Mouse (Mus musculus): Measurements from ENCODE around the gene Pspn. TPM values are rescaled to one million over a fixed set of nuclear protein-coding genes. Genes with fewer than 3 reads are reported as not detected.
A peak's percentile ranks its signal among the peaks of the same experiment; 100 is the strongest.

Gene Pspn
- polyA plus RNA-seq, 1 experiment from 2014 or later: not detected

DNA sequence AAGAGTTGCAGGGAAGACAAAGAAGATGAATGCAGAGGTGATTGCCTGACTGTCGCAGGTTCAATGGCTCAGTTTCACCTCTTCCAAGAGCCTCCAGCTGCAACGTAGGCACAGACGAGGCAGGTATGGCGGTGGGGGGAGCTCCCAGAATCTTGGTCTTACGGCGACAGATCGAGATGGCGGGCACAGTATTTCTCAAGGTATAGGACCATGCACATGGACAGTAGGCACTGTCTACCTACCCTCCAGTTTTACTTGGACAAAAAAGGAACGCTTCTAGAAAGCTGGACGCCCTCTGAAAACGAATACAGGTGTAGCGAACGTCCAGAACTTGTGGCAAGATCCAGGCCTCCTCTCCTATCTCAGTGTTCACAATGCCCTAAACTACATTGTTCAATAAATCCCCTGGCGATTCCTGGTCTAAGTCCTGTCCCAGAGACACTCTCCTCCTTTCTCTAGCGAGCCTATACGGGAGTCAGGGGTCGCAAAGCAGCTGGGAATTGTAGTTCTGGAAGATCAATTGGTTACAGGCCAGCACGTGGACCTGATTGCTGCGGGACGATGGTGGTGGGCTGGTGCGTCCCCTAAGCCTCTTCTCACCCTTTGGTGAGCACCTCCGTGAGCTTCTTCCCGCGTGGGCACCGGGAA is 10.2 kb downstream of the Pspn start:
- H3K27me3 ChIP-seq (ENCODE audit: control insufficient read depth, insufficient read depth, low read length): no peaks in the 10 kb centered on the region
- ATAC-seq (ENCODE audit: insufficient read depth, low FRiP score, low TSS enrichment): peak; percentile 90
- no peak for DNase-seq (ENCODE audit: low spot score)
- peak overlapping the region; percentile 61; the same call in 1 of the 2 replicates for H3K27ac ChIP-seq (ENCODE audit: low read depth, low read length)
- H3K36me3 ChIP-seq (ENCODE audit: control insufficient read depth, insufficient read depth, low read length): peaks cover 13% of the 10 kb centered on the region
- H3K9ac ChIP-seq (ENCODE audit: low read length): peak overlapping the region; percentile 76
- peak overlapping the region; percentile 66 for H3K4me2 ChIP-seq (ENCODE audit: low read depth)
- H3K9me3 ChIP-seq (ENCODE audit: control insufficient read depth, low read length): no peaks in the 10 kb centered on the region
- H3K4me3 ChIP-seq (ENCODE audit: low read depth, low read length): peak overlapping the region; percentile 75
- no peaks in the 10 kb centered on the region for H3K4me1 ChIP-seq (ENCODE audit: control insufficient read depth, insufficient read depth, low read length)
- 3% methylated on average over 25 of the region's 25 CpGs for WGBS

DNA sequence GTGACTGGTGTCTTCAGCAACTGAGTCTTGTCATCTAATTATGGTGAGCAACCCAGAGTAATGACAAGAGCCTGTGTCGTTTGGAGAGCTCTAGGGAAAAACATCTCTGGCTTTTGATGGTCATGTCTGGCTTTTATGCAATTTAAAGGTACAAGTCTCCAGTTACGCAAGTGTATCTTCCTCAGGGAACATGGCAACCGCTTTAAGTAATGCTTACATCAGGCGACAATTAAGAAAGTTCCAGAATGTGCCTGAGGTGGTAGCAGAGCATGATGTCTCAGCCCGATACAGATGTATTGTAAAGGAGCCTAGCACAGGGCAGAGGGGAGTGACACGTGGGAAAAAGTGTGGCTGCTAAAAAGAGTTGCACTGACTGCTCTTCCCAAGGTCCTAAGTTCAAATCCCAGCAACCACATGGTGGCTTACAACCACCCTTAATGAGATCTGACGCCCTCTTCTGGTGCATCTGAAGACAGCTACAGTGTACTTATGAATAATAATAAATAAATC is 10.8 kb downstream of the Pspn start:
- H3K27ac ChIP-seq (ENCODE audit: low read depth, low read length): no peak overlapping the region
- H3K4me1 ChIP-seq (ENCODE audit: control insufficient read depth, insufficient read depth, low read length): no peaks in the 10 kb centered on the region
- H3K27me3 ChIP-seq (ENCODE audit: control insufficient read depth, insufficient read depth, low read length): no peaks in the 10 kb centered on the region
- peak overlapping the region; percentile 66; the same call in 1 of the 2 replicates for H3K4me2 ChIP-seq (ENCODE audit: low read depth)
- H3K4me3 ChIP-seq (ENCODE audit: low read depth, low read length): no peak overlapping the region
- ATAC-seq (ENCODE audit: insufficient read depth, low FRiP score, low TSS enrichment) (no peak), DNase-seq (ENCODE audit: low spot score) (no peak)
- H3K36me3 ChIP-seq (ENCODE audit: control insufficient read depth, insufficient read depth, low read length): peaks cover 11% of the 10 kb centered on the region
- H3K9ac ChIP-seq (ENCODE audit: low read length): no peak overlapping the region; the same call in 1 of the 2 replicates
- 75% methylated on average over 7 of the region's 7 CpGs for WGBS
- no peaks in the 10 kb centered on the region for H3K9me3 ChIP-seq (ENCODE audit: control insufficient read depth, low read length)

DNA sequence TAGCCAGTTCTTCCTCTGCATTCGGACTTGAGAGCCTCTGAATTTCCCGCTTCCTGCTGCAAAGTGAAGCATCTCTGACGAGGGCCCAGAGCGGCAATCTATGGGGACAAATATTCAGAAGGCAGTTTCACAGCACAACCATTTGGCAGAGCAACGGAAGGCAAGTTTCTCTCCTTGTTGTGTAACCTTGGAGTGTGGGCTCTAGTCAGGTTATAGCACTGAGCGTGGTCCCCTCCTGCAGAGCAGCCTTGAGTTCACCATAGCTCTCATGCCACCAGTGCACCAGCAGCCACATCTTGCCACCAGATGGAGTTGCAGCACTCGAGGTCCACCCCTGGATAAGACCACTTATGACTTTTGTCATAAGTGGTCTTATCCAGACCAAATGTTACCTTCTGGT is 11.4 kb downstream of the Pspn start:
- no peaks in the 10 kb centered on the region for H3K27me3 ChIP-seq (ENCODE audit: control insufficient read depth, insufficient read depth, low read length)
- no peak overlapping the region for H3K4me2 ChIP-seq (ENCODE audit: low read depth)
- ATAC-seq (ENCODE audit: insufficient read depth, low FRiP score, low TSS enrichment) (no peak), DNase-seq (ENCODE audit: low spot score) (no peak)
- no peak overlapping the region for H3K4me3 ChIP-seq (ENCODE audit: low read depth, low read length)
- H3K9ac ChIP-seq (ENCODE audit: low read length): no peak overlapping the region
- H3K36me3 ChIP-seq (ENCODE audit: control insufficient read depth, insufficient read depth, low read length): peaks cover 6% of the 10 kb centered on the region
- H3K4me1 ChIP-seq (ENCODE audit: control insufficient read depth, insufficient read depth, low read length): no peaks in the 10 kb centered on the region
- no peak overlapping the region for H3K27ac ChIP-seq (ENCODE audit: low read depth, low read length)
- 88% methylated on average over 7 of the region's 7 CpGs for WGBS
- no peaks in the 10 kb centered on the region for H3K9me3 ChIP-seq (ENCODE audit: control insufficient read depth, low read length)

DNA sequence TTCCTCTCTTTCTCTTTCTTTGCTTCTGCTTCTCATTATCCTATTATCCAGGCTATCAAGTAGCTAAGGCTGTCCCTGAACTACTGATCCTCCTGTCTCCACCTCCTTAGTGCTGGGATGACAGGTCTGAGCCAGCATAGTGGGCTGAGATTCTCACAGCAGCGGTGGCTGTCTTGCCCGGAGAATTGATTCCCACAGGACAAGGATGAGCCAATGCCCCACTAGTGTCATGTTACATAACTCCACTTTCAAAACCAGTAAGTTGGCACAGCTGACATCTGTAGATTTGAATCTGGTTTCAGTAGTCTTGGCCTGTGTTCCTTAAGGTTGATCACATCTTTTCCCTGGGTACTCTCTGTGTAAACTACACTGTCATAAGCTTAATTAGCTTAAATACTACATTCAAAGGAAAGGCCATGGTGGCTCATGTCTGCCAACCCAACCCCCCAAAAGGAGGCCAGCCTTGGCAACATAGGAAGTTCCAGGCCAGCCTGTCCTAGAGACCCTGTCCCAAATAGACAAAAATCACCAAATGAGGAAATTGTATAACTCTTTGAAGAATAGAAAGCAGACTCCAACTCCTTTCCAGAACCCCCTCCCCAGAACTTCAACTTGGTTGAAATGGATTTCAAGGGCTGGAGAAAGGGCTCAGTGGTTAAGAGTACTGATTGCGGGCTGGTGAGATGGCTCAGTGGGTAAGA is 13.6 kb downstream of the Pspn start:
- no peaks in the 10 kb centered on the region for H3K27me3 ChIP-seq (ENCODE audit: control insufficient read depth, insufficient read depth, low read length)
- H3K4me1 ChIP-seq (ENCODE audit: control insufficient read depth, insufficient read depth, low read length): no peaks in the 10 kb centered on the region
- no peak for ATAC-seq (ENCODE audit: insufficient read depth, low FRiP score, low TSS enrichment)
- no peaks in the 10 kb centered on the region for H3K9me3 ChIP-seq (ENCODE audit: control insufficient read depth, low read length)
- no peaks in the 10 kb centered on the region for H3K36me3 ChIP-seq (ENCODE audit: control insufficient read depth, insufficient read depth, low read length)
- 90% methylated on average over 3 of the region's 3 CpGs for WGBS
- no peak overlapping the region for H3K27ac ChIP-seq (ENCODE audit: low read depth, low read length)
- no peak overlapping the region for H3K9ac ChIP-seq (ENCODE audit: low read length)
- no peak for DNase-seq (ENCODE audit: low spot score)
- H3K4me2 ChIP-seq (ENCODE audit: low read depth): no peak overlapping the region
- H3K4me3 ChIP-seq (ENCODE audit: low read depth, low read length): no peak overlapping the region

DNA sequence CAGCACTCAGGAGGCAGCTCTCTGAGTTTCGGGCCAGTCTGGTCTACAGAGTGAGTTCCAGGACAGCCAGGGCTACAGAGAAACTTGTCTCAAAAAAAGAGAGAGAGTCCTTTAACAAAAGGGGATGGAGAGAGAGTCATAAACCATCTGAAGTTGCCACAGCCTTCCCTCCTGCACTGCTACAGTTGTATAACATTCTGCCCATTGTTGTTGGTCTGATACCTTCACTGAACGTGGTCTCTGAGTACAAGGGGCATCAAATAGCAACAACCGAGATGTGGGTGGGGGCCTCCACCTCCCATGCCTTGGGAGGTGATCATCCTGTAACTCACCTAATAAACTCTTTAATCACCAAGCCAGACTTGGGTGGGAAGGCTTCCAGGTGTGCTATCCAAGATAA is 14.2 kb downstream of the Pspn start:
- Histone ChIP-seq H3K9me3 (ENCODE audit: control insufficient read depth, low read length) (no peaks in the 10 kb centered on the region), H3K4me3 (ENCODE audit: low read depth, low read length) (no peak overlapping the region), H3K4me2 (ENCODE audit: low read depth) (no peak overlapping the region), H3K27me3 (ENCODE audit: control insufficient read depth, insufficient read depth, low read length) (no peaks in the 10 kb centered on the region), H3K27ac (ENCODE audit: low read depth, low read length) (no peak overlapping the region), H3K36me3 (ENCODE audit: control insufficient read depth, insufficient read depth, low read length) (no peaks in the 10 kb centered on the region), H3K4me1 (ENCODE audit: control insufficient read depth, insufficient read depth, low read length) (no peaks in the 10 kb centered on the region), H3K9ac (ENCODE audit: low read length) (no peak overlapping the region)
- 57% methylated on average over 3 of the region's 3 CpGs for WGBS
- no peak for DNase-seq (ENCODE audit: low spot score)
- no peak for ATAC-seq (ENCODE audit: insufficient read depth, low FRiP score, low TSS enrichment)

DNA sequence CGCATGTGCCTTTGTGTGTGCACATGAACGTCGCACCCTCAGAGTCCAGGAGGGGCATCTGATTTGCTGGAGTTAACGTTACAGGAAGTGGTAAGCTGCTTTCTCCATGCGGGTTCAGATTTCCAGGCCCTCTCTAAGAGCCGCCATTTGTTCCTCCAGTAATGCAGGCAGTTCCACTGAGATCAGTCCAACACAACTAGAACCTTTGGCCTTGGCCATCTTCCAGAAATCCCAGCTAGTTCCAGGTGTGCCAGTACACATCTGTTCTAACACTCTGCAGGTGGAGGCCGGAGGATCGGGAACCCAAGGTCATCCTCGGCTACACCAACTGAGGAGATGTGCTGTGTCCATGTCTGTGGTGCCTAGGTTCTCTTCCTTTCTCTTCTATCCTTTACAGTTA is 14.9 kb downstream of the Pspn start:
- Histone ChIP-seq H3K9me3 (ENCODE audit: control insufficient read depth, low read length) (no peaks in the 10 kb centered on the region), H3K27me3 (ENCODE audit: control insufficient read depth, insufficient read depth, low read length) (no peaks in the 10 kb centered on the region), H3K27ac (ENCODE audit: low read depth, low read length) (no peak overlapping the region), H3K4me2 (ENCODE audit: low read depth) (no peak overlapping the region), H3K36me3 (ENCODE audit: control insufficient read depth, insufficient read depth, low read length) (no peaks in the 10 kb centered on the region), H3K4me3 (ENCODE audit: low read depth, low read length) (no peak overlapping the region), H3K4me1 (ENCODE audit: control insufficient read depth, insufficient read depth, low read length) (no peaks in the 10 kb centered on the region), H3K9ac (ENCODE audit: low read length) (no peak overlapping the region)
- 85% methylated on average over 9 of the region's 9 CpGs for WGBS
- no peak for ATAC-seq (ENCODE audit: insufficient read depth, low FRiP score, low TSS enrichment)
- no peak for DNase-seq (ENCODE audit: low spot score)

DNA sequence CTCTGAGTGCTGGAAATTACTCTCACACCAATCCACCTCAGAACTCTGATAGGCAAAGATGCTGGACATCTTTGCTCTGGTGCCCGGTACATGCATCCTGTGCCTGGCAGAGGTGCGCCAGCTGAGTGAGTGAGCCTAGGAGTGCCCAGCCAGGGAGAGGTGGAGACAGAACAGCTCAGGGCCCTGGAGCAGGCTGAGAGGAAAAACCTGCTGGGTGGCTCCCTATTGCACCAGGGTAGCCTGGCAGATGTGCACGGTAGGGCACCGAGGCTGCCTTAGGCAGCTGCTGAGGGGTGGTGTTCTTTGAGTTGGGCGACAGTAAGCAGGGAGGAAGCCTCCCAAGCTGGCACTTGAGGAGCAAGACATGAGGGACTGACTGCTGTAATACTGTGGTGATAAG is 17.8 kb downstream of the Pspn start, which contains the start of gene Acer1:
Acer1 (minus strand) TSS at position 114 of the 400 bp plus-strand sequence.
- Histone ChIP-seq H3K4me3 (ENCODE audit: low read depth, low read length) (no peak within 1 kb of the TSS), H3K27ac (ENCODE audit: low read depth, low read length) (no peak within 1 kb of the TSS), H3K36me3 (ENCODE audit: control insufficient read depth, insufficient read depth, low read length) (no peaks in the 10 kb centered on the region), H3K4me1 (ENCODE audit: control insufficient read depth, insufficient read depth, low read length) (no peaks in the 10 kb centered on the region), H3K27me3 (ENCODE audit: control insufficient read depth, insufficient read depth, low read length) (no peaks in the 10 kb centered on the region), H3K4me2 (ENCODE audit: low read depth) (no peak within 1 kb of the TSS), H3K9me3 (ENCODE audit: control insufficient read depth, low read length) (no peaks in the 10 kb centered on the region), H3K9ac (ENCODE audit: low read length) (no peak within 1 kb of the TSS)
- ATAC-seq (ENCODE audit: insufficient read depth, low FRiP score, low TSS enrichment) (no peak), DNase-seq (ENCODE audit: low spot score) (no peak)
- 79% methylated on average over 5 of the region's 5 CpGs for WGBS

DNA sequence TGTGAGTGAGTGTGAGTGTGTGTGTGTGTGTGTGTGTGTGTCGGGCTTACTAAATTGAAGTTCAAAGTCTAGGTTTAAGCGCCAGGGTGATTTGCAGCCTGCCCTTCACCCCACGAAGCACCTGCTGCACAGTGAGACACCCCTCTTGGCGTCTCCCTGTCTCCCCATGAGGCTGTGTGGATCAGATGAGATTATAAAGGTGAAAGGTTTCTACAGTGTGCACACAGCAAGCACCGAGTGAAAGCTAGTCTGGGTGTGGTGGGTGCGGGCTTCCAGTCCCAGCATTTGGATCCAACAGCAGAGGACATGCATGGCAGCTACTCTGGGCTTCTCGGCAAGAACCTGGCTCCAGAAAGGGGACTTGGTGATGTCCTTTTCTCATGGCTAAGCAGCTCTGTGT is 18.8 kb downstream of the Pspn start:
- no peak overlapping the region for H3K4me2 ChIP-seq (ENCODE audit: low read depth)
- no peak overlapping the region for H3K4me3 ChIP-seq (ENCODE audit: low read depth, low read length)
- H3K9me3 ChIP-seq (ENCODE audit: control insufficient read depth, low read length): no peaks in the 10 kb centered on the region
- H3K27ac ChIP-seq (ENCODE audit: low read depth, low read length): no peak overlapping the region
- H3K4me1 ChIP-seq (ENCODE audit: control insufficient read depth, insufficient read depth, low read length): no peaks in the 10 kb centered on the region
- H3K36me3 ChIP-seq (ENCODE audit: control insufficient read depth, insufficient read depth, low read length): no peaks in the 10 kb centered on the region
- no peak overlapping the region for H3K9ac ChIP-seq (ENCODE audit: low read length)
- ATAC-seq (ENCODE audit: insufficient read depth, low FRiP score, low TSS enrichment) (no peak), DNase-seq (ENCODE audit: low spot score) (no peak)
- no peaks in the 10 kb centered on the region for H3K27me3 ChIP-seq (ENCODE audit: control insufficient read depth, insufficient read depth, low read length)
- WGBS: 74% methylated on average over 7 of the region's 7 CpGs

DNA sequence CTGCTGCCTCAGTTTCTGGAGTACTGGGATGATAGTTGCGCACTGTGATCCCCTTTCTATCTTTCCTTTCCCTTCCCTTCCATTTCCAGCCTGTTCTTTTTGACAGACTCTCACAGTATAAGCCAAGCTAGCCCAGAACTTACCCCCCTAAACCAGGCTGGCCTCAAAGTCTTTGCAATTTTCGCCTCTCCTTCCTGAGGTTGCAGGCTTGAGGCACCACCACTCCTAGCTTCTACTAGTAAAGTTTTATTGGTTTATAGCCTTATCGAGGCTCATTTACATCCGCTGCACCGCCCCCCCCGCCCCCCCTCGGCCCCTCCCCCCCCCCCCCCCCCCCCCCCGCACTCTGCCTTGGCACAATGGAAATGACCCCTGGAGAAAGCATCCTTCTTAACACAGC is 20.3 kb downstream of the Pspn start:
- ATAC-seq (ENCODE audit: insufficient read depth, low FRiP score, low TSS enrichment) (no peak), DNase-seq (ENCODE audit: low spot score) (no peak)
- Histone ChIP-seq H3K4me1 (ENCODE audit: control insufficient read depth, insufficient read depth, low read length) (no peaks in the 10 kb centered on the region), H3K9me3 (ENCODE audit: control insufficient read depth, low read length) (no peaks in the 10 kb centered on the region), H3K4me3 (ENCODE audit: low read depth, low read length) (no peak overlapping the region), H3K27me3 (ENCODE audit: control insufficient read depth, insufficient read depth, low read length) (no peaks in the 10 kb centered on the region), H3K27ac (ENCODE audit: low read depth, low read length) (no peak overlapping the region), H3K36me3 (ENCODE audit: control insufficient read depth, insufficient read depth, low read length) (no peaks in the 10 kb centered on the region), H3K9ac (ENCODE audit: low read length) (no peak overlapping the region), H3K4me2 (ENCODE audit: low read depth) (no peak overlapping the region)
- WGBS: 13% methylated on average over 7 of the region's 8 CpGs
